Mouse (Mus musculus): Measurements from ENCODE around the gene Gm28374. TPM values are rescaled to one million over a fixed set of nuclear protein-coding genes. Genes with fewer than 3 reads are reported as not detected.
"Not testable (repeated sequence)": the region's sequence is repeated elsewhere in the genome, so short reads cannot be mapped to it uniquely, and the experiment has no call there.

Gm28374 gene
- polyA plus RNA-seq, 1 experiment from 2014 or later = 1.0 TPM

DNA sequence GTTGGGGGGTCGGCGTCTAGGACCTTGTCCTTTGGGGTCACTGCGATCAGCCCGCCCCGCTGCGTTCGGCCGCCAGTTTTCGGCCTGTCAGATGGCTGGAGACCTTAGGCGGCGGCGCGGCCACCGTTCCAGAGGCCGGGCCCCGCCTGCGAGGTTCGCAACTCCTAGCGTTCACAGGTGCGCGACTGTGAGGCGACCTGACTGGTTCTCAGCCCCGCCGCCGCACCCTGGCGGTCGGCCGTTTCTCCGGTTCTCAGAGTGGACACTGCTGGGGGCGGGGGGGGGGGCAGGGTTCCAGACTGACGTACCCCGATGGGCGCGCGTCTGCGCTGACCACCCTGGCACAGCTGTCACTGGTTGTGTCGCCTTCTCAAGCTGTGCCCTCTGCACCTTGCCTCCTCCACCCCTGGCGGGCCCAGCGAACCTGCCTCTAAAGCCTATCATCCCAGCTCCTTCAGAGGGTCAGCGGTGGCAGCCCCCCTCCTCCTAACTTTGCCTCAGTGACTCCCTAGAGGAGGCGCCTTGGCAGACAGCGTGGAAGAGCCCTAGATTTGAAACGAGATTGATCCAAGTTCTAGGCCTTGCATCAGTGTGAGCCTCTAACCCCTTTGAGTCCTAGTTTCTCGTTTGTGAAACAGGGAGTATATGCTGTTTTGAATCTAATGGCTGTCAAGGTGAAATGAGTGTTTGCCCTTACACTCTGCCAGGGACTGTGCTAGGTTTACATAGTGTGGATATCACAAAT is 34.7 kb downstream of the Gm28374 start:
- Histone ChIP-seq H3K4me1 (ENCODE audit: insufficient read depth) (peaks cover 6% of the 10 kb centered on the region; the same call in 1 of the 2 replicates), H3K27ac (ENCODE audit: low read depth) (peak overlapping the region; percentile 99), H3K4me2 (peak overlapping the region; percentile 78), H3K9ac (peak overlapping the region; percentile 92), H3K27me3 (ENCODE audit: insufficient read depth, low read length) (no peaks in the 10 kb centered on the region), H3K9me3 (ENCODE audit: low read depth, low read length) (no peaks in the 10 kb centered on the region), H3K36me3 (ENCODE audit: insufficient read depth) (peaks cover 45% of the 10 kb centered on the region), H3K4me3 (ENCODE audit: low read depth, low read length) (peak overlapping the region; percentile 94)
- no peak for DNase-seq
- peak; percentile 11 for ATAC-seq (ENCODE audit: insufficient read depth)
- 1% methylated on average over 44 of the region's 44 CpGs for WGBS
- peak; percentile 7; the same call in 1 of the 2 replicates for TF ChIP-seq CTCF (IDR thresholded peaks at IDR 0.05; ENCODE audit: low read depth)

DNA sequence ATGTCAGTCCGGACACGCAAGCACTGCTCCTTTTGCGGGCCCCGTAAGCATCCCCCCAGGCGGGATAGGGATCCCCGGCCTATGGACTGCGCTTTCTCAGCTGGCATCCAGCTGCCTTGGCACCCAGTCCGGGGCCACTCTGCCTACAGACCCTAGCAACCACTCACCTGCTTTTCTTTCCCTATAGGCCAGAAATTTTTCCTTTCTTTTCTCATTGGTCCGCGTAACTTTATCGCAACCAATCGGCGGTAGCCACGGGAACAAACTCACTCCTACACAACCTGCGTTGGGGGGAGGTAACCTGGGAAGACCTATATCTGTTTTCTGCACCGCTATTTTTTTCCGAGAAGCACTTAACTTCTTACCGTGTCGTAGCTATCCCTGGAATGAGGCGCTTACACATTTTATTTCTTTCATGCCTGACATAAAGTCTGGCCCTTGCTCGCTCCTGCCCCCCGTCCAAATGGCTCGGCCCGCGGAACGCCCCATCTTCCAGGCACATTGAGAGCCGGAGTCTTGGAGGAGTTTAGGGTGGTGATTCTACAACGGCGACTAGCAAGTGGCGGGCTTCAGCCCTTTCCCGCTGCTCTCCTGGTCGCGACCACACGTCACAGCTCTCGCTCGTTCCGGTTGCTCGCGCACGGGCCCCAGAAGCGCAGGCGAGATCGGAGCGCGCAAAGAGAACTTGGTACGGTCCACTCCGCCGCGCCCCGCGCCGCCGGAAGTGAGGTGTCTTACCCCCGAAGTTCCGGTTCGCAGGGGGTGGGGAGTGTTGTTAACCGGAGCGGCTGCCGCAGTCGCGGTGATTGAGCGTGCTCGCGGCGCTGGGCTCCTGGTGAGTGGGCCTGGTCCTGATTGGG is 35.5 kb downstream of the Gm28374 start, which contains the start of gene Syvn1:
Gene Syvn1, plus strand, starts transcription at position 283 of the 860 bp plus-strand sequence.
- TF ChIP-seq CTCF (IDR thresholded peaks at IDR 0.05; ENCODE audit: low read depth) = no peak
- Histone ChIP-seq H3K27me3 (ENCODE audit: insufficient read depth, low read length) (no peaks in the 10 kb centered on the region), H3K4me1 (ENCODE audit: insufficient read depth) (peaks cover 6% of the 10 kb centered on the region; the same call in 1 of the 2 replicates), H3K27ac (ENCODE audit: low read depth) (peak within 1 kb of the TSS; percentile 99), H3K9me3 (ENCODE audit: low read depth, low read length) (no peaks in the 10 kb centered on the region), H3K9ac (peak within 1 kb of the TSS; percentile 92), H3K36me3 (ENCODE audit: insufficient read depth) (peaks cover 37% of the 10 kb centered on the region), H3K4me2 (peak within 1 kb of the TSS; percentile 78), H3K4me3 (ENCODE audit: low read depth, low read length) (peak within 1 kb of the TSS; percentile 94)
- under 1% methylated on average over 65 of the region's 65 CpGs for WGBS
- ATAC-seq (ENCODE audit: insufficient read depth) (peak; percentile 91), DNase-seq (peak; percentile 97)

DNA sequence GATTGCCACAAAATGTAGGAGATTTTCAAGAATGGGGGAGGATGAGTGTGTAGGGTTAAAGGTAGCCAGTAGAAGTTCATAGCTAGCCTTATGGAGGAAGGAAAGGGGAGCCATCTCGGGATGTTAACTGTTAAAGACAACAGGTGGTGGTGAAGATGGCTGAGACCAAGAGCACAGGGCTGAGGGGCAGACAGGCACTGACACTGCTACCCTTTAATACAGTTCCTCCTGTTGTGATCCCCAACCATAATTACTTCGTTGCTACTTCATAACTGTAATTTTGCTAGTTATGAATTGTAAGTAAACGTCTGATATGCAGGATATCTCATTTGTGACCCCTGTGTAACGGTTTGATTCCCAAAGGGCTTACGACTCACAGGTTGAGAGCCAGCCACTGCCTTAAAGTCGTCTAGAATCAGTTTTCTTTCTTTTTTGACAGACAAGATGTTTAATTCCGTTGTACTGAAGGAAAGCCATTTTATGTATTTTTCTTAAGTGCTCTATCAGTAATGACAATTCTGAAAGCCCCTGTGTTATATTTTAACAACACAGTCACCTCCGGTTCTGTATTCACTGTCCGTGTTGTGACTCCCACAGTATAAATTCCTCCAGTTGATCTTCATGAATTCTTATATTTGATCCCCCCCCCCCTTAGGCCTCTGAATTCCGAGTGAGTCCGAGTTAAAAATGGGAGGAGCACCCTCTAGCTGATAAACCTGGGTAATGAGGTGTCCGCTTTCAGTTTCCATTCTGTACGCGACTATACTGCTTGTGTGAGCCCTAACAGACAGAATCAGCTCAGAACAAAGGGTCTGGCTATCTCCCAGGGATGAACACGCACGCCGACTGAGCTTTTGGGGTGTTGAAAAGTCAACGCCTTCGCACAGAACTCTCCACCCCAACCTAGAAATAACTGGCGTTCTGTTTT is 36.4 kb downstream of the Gm28374 start:
- H3K4me1 ChIP-seq (ENCODE audit: insufficient read depth) = peaks cover 6% of the 10 kb centered on the region; the same call in 1 of the 2 replicates
- DNase-seq = peak; percentile 70
- H3K36me3 ChIP-seq (ENCODE audit: insufficient read depth) = peaks cover 28% of the 10 kb centered on the region
- TF ChIP-seq CTCF (IDR thresholded peaks at IDR 0.05; ENCODE audit: low read depth) = no peak
- H3K9me3 ChIP-seq (ENCODE audit: low read depth, low read length) = no peaks in the 10 kb centered on the region
- H3K27me3 ChIP-seq (ENCODE audit: insufficient read depth, low read length) = no peaks in the 10 kb centered on the region
- 14% methylated on average over 20 of the region's 20 CpGs for WGBS
- H3K4me3 ChIP-seq (ENCODE audit: low read depth, low read length) = peak overlapping the region; percentile 94
- peak overlapping the region; percentile 78 for H3K4me2 ChIP-seq
- ATAC-seq (ENCODE audit: insufficient read depth) = peak; percentile 29; the same call in 1 of the 2 replicates
- H3K9ac ChIP-seq = peak overlapping the region; percentile 92
- H3K27ac ChIP-seq (ENCODE audit: low read depth) = peak overlapping the region; percentile 99

DNA sequence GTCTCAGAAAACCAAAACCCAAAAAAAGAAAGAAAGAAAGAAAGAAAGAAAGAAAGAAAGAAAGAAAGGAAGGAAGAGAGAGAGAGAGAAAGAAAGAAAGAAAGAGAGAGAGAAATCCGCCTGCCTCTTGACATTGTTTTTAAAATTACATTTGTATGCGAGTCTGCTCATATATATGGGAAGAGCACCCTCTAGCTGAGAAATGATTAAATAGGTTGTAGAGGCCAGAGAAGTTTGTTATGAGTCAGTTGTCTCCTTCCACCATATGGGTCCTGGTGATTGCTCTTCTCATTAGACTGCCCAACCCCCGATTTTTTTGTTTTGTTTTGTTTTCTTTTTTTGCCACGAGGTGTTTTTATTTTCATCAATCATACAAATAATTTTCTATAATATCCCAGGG is 38.0 kb downstream of the Gm28374 start:
- peak; percentile 52 for TF ChIP-seq CTCF (IDR thresholded peaks at IDR 0.05; ENCODE audit: low read depth)
- not testable (repeated sequence) for H3K9ac ChIP-seq; H3K27me3 ChIP-seq (ENCODE audit: insufficient read depth, low read length); H3K27ac ChIP-seq (ENCODE audit: low read depth); H3K9me3 ChIP-seq (ENCODE audit: low read depth, low read length); H3K4me2 ChIP-seq; H3K4me3 ChIP-seq (ENCODE audit: low read depth, low read length); H3K4me1 ChIP-seq (ENCODE audit: insufficient read depth); ATAC-seq (ENCODE audit: insufficient read depth)
- H3K36me3 ChIP-seq (ENCODE audit: insufficient read depth) = peaks cover 13% of the 10 kb centered on the region
- WGBS = 42% methylated on average over 4 of the region's 4 CpGs
- peak; percentile 79 for DNase-seq

DNA sequence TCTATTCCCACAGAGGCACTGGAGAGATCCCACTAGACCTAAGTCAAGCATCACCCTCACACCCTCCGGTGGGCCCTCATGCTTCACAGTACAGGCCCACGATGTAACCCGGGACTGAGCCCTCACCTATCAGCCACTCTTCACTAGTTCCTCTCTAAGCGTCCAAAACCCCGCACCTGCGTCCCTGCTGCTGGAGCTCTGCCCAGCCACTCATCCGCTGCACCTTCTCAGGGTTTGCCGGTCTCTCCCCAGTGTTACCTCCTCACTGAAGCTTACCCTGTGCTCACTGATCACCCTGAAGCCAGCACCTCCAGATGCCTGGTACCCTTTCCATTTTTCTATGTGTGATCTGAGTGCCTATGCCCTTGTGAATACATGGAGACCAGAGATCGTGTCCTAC is 39.8 kb downstream of the Gm28374 start:
- no peak overlapping the region for H3K4me2 ChIP-seq
- H3K36me3 ChIP-seq (ENCODE audit: insufficient read depth) = no peaks in the 10 kb centered on the region
- no peaks in the 10 kb centered on the region for H3K27me3 ChIP-seq (ENCODE audit: insufficient read depth, low read length)
- DNase-seq = no peak
- H3K27ac ChIP-seq (ENCODE audit: low read depth) = no peak overlapping the region
- TF ChIP-seq CTCF (IDR thresholded peaks at IDR 0.05; ENCODE audit: low read depth) = no peak
- no peak for ATAC-seq (ENCODE audit: insufficient read depth)
- no peak overlapping the region for H3K4me3 ChIP-seq (ENCODE audit: low read depth, low read length)
- H3K4me1 ChIP-seq (ENCODE audit: insufficient read depth) = no peaks in the 10 kb centered on the region; the same call in 1 of the 2 replicates
- H3K9me3 ChIP-seq (ENCODE audit: low read depth, low read length) = no peaks in the 10 kb centered on the region
- 77% methylated on average over 9 of the region's 9 CpGs for WGBS
- no peak overlapping the region for H3K9ac ChIP-seq

DNA sequence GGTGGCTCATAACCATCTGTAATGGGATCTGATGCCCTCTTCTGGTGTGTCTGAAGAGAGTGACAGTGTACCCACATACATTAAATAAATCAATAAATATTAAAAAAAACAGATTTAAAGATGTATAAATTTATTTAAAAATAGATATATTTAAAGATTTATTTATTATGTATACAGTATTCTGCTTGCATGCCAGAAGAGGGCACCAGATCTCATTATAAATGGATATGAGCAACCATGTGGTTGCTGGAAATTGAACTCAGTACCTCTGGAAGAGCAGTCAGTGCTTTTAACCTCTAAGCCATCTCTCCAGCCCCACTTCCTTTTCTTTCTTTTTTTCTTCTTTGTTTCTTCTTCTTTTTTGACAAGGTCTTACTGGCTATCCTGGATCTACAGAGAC is 42.1 kb downstream of the Gm28374 start:
- H3K36me3 ChIP-seq (ENCODE audit: insufficient read depth) = no peaks in the 10 kb centered on the region
- no peak for ATAC-seq (ENCODE audit: insufficient read depth)
- no peak overlapping the region for H3K9ac ChIP-seq
- no peaks in the 10 kb centered on the region for H3K4me1 ChIP-seq (ENCODE audit: insufficient read depth)
- no peak overlapping the region for H3K4me3 ChIP-seq (ENCODE audit: low read depth, low read length)
- no peaks in the 10 kb centered on the region for H3K27me3 ChIP-seq (ENCODE audit: insufficient read depth, low read length)
- DNase-seq = no peak
- H3K27ac ChIP-seq (ENCODE audit: low read depth) = no peak overlapping the region
- 0 out of 2 replicates have a peak, but pooled peaks have one; percentile 15 for TF ChIP-seq CTCF (IDR thresholded peaks at IDR 0.05; ENCODE audit: low read depth)
- no peak overlapping the region for H3K4me2 ChIP-seq
- no peaks in the 10 kb centered on the region for H3K9me3 ChIP-seq (ENCODE audit: low read depth, low read length)

All from lung, embryonic 14.5 days (tissue).